Mouse (Mus musculus) liver, embryonic 14.5 days (tissue): ENCODE measurements around the gene Ier5. TPM values are rescaled to one million over a fixed set of nuclear protein-coding genes. Genes with fewer than 3 reads are reported as not detected.

Source experiments
- ATAC-seq: fragments of 200-750 bp; cut with Nextera tagmentation; 2 replicates; pipeline ENCODE4 v1.8.0; 2017; ENCODE audit warnings: moderate number of reproducible peaks, mild to moderate bottlenecking, moderate library complexity; ENCODE audit not compliant: insufficient read depth
- DNase-seq, 3 experiments: peaks; one replicate each; pipeline ENCODE4 v3.0.0-alpha.2; 2012 to 2013; ENCODE audit warnings: low read depth in 3 of 3, low spot score in 3 of 3
- H3K27ac ChIP-seq: fragments of 300-500 bp; sonication (generic); 2 replicates; pipeline ENCODE4 v1.5.1; 2014; ENCODE audit warnings: moderate library complexity, mild to moderate bottlenecking, control low read depth, inconsistent platforms
- H3K27me3 ChIP-seq: fragments of 300-500 bp; sonication (generic); 2 replicates; pipeline ENCODE4 v1.6.1; 2014; ENCODE audit warnings: mild to moderate bottlenecking, low read length, moderate library complexity; ENCODE audit not compliant: control insufficient read depth, insufficient read depth
- H3K36me3 ChIP-seq: fragments of 300-500 bp; sonication (generic); replicated peaks from 2 replicates; pipeline ENCODE4 v1.6.1; 2014; ENCODE audit warnings: low read depth; ENCODE audit not compliant: control insufficient read depth, insufficient read depth
- H3K4me1 ChIP-seq, 2 experiments: fragments of 200-500 bp in 1 of 2; fragments of 300-500 bp in 1 of 2; sonication (generic) in 1 of 2; replicated peaks; 2 replicates each; pipeline ENCODE4 v1.6.1; 2012 to 2014; ENCODE audit warnings: antibody characterized with exemption in 1 of 2, inconsistent platforms in 1 of 2, low read length in 1 of 2; ENCODE audit not compliant: control insufficient read depth in 2 of 2, insufficient read depth in 2 of 2
- H3K4me2 ChIP-seq: fragments of 300-500 bp; sonication (generic); 2 replicates; pipeline ENCODE4 v1.6.1; 2014; ENCODE audit warnings: low read depth, mild to moderate bottlenecking, control low read depth, moderate library complexity
- H3K4me3 ChIP-seq, 2 experiments: fragments of 200-500 bp in 1 of 2; fragments of 300-500 bp in 1 of 2; sonication (generic) in 1 of 2; 2 replicates each; pipeline ENCODE4 v1.5.1; 2012 to 2014; ENCODE audit warnings: low read depth in 2 of 2, low read length in 2 of 2, mild to moderate bottlenecking in 2 of 2, control low read depth in 1 of 2, inconsistent platforms in 1 of 2, moderate library complexity in 1 of 2; ENCODE audit not compliant: insufficient read depth in 1 of 2
- H3K9ac ChIP-seq: fragments of 300-500 bp; sonication (generic); replicated peaks from 2 replicates; pipeline ENCODE4 v1.6.1; 2014; ENCODE audit warnings: mild to moderate bottlenecking, control low read depth, moderate library complexity
- H3K9me3 ChIP-seq: fragments of 300-500 bp; sonication (generic); 2 replicates; pipeline ENCODE4 v1.6.1; 2016; ENCODE audit warnings: low read length, mixed read lengths; ENCODE audit not compliant: control insufficient read depth
- CTCF ChIP-seq: IDR thresholded peaks from 2 replicates; pipeline ENCODE4 v1.5.1; 2016; ENCODE audit warnings: antibody characterized with exemption, low read depth, control low read depth
- EP300 ChIP-seq: IDR thresholded peaks from 2 replicates; pipeline ENCODE4 v1.6.1; 2016; ENCODE audit warnings: antibody characterized with exemption, low read depth
- WGBS: fragments of 180-500 bp; shearing (Covaris S2); extraction: QIAGEN DNeasy Blood & Tissue Kit; methylation state at CpG from one replicate; pipeline ENCODE4 v1.1.7; 2014; ENCODE audit not compliant: insufficient replicate concordance; 5-methylcytosine and 5-hydroxymethylcytosine counted together
- polyA plus RNA-seq, 2 experiments: library from polyadenylated mRNA; depleted of rRNA in 1 of 2; stranded (reverse) in 1 of 2; unstranded in 1 of 2; fragments of >200 nt; fragmentation: Nextera tagmentation in 1 of 2; extraction: Ambion mirVana in 1 of 2; gene quantifications; 2 replicates each; pipeline versions ENCODE4 v1.2.1 to v1.2.3; 2012 to 2014

Ier5 gene
- polyA plus RNA-seq, 2 experiments: 2.9 to 5.8 TPM

GRCm38 (mm10) chr1:155103991-155104390 lies 4.6 kb upstream of the Ier5 start:
- no peak for DNase-seq
- Histone ChIP-seq H3K9me3 (no peaks in the 10 kb centered on the region), H3K27me3 (no peaks in the 10 kb centered on the region), H3K4me2 (no peak overlapping the region), H3K9ac (no peak overlapping the region), H3K36me3 (no peaks in the 10 kb centered on the region), H3K4me3 (no peak overlapping the region), H3K4me1 (peaks cover 4 to 7% of the 10 kb centered on the region in 2 experiments), H3K27ac (no peak overlapping the region)
- 70% methylated on average over 5 of the region's 5 CpGs for WGBS
- ATAC-seq: no peak
- TF ChIP-seq EP300 (no peak), CTCF (no peak)

- H3K27me3 ChIP-seq: no peaks in the 10 kb centered on the region
- no peak overlapping the region for H3K9ac ChIP-seq
- 60% methylated on average over 4 of the region's 4 CpGs for WGBS
- no peak overlapping the region for H3K4me2 ChIP-seq
- no peak for ATAC-seq
- H3K27ac ChIP-seq: no peak overlapping the region
- H3K36me3 ChIP-seq: no peaks in the 10 kb centered on the region
- peaks cover 3 to 4% of the 10 kb centered on the region in 2 experiments for H3K4me1 ChIP-seq
- H3K9me3 ChIP-seq: no peaks in the 10 kb centered on the region
- no peak overlapping the region for H3K4me3 ChIP-seq
- TF ChIP-seq CTCF (no peak), EP300 (no peak)
- DNase-seq: no peak
Measured at GRCm38 (mm10) chr1:155102631-155103030, 3.2 kb upstream of the Ier5 start.

DNA sequence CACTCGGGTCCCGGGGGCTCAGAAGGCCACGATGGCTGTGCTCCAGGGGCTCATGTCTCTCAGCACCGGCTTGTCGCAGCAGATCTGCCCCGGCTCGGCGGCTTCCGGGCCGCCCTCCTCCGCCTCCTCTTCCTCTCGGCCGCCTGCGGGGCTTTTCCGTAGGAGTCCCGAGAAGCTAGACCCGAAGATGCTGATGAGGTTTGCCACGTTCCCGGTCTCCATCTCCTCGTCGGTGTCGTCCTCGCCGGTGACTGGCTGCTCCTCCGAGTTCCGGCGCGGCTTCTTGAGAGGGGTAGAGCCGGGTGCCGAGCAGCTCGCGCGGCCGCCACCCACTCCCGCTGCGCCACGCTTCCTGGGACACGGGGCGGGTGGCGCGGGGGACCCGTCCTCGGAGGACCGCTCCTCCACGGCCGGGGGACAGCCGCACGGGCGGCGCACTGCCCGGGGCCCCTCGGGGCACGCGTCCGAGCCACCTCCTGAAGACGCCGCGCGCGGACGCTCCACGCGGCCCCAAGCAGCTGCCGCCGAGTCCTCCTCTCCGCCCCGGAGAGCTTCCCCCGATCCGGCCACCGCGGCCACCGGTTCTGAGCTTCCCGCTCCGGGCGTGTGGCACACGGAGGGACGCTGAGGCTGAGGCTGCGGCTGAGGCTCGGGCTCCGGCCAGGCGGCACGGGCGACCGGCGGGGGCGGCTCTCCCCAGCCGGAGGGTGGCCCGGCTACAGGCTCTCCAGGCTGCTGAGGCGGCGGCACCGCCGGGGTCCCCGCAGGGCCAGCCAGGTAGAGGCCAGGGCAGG lies 753 bp downstream of the Ier5 start:
- no peaks in the 10 kb centered on the region; the same call in 1 of the 2 replicates for H3K36me3 ChIP-seq
- no peaks in the 10 kb centered on the region for H3K27me3 ChIP-seq
- ATAC-seq (peak; percentile 61), DNase-seq (peak in 1 of 3 experiments; percentile 31)
- TF ChIP-seq EP300 (no peak), CTCF (no peak)
- H3K4me2 ChIP-seq: peak overlapping the region; percentile 89
- WGBS: under 1% methylated on average over 81 of the region's 93 CpGs
- peak overlapping the region; percentile 96 for H3K27ac ChIP-seq
- H3K4me3 ChIP-seq: peak overlapping the region; percentile 86 to 98
- peaks cover 11 to 17% of the 10 kb centered on the region in 2 experiments for H3K4me1 ChIP-seq
- H3K9me3 ChIP-seq: no peaks in the 10 kb centered on the region
- peak overlapping the region; percentile 95 for H3K9ac ChIP-seq

DNA sequence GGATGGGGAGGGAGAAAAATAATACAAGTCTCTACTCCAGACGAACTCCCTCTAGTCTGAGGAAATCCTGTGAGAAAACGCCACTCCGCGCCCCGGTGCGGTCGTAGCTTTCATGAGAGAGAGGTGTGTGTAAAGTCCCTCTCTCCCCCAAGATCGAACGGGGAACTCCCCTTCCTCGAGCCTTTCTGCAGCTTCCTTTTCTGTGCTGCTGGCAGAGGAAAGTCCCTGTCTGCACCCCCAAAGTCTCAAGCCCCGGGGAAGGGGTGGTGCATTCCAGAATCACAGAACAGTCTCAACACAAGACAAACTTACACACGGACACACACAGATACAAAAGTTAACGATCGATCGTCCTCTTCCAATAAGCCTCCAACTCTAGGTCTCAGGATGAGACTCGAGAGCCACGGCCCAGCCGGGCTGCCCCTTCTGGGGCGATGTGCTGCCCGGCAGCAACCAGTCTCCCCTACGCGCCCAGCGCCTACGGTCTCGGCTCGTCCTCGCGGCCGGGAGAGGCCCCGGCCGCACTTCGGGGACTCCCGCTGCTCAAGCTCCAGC lies 1.4 kb downstream of the Ier5 start:
- peak overlapping the region; percentile 86 to 98 for H3K4me3 ChIP-seq
- H3K36me3 ChIP-seq: no peaks in the 10 kb centered on the region; the same call in 1 of the 2 replicates
- H3K9ac ChIP-seq: peak overlapping the region; percentile 95
- ATAC-seq (peak; percentile 30), DNase-seq (peak in 1 of 3 experiments; percentile 59)
- H3K27ac ChIP-seq: peak overlapping the region; percentile 96
- TF ChIP-seq EP300 (no peak), CTCF (no peak)
- H3K27me3 ChIP-seq: no peaks in the 10 kb centered on the region
- H3K4me1 ChIP-seq: peaks cover 14 to 17% of the 10 kb centered on the region in 2 experiments
- 0% methylated on average over 33 of the region's 33 CpGs for WGBS
- H3K4me2 ChIP-seq: peak overlapping the region; percentile 89
- no peaks in the 10 kb centered on the region for H3K9me3 ChIP-seq

GRCm38 (mm10) chr1:155097354-155097753 lies 2.1 kb downstream of the Ier5 start:
- Histone ChIP-seq H3K27me3 (no peaks in the 10 kb centered on the region), H3K27ac (peak overlapping the region; percentile 96), H3K9ac (peak overlapping the region; percentile 95), H3K9me3 (no peaks in the 10 kb centered on the region), H3K36me3 (no peaks in the 10 kb centered on the region; the same call in 1 of the 2 replicates), H3K4me1 (peaks cover 17% of the 10 kb centered on the region in 2 experiments), H3K4me3 (peak overlapping the region; percentile 86 to 98), H3K4me2 (peak overlapping the region; percentile 89)
- ATAC-seq (peak; percentile 47), DNase-seq (peak; percentile 82 to 87 (median 85))
- TF ChIP-seq CTCF (no peak), EP300 (peak; percentile 75)
- WGBS: 4% methylated on average over 6 of the region's 6 CpGs
